Mouse (Mus musculus): Measurements from ENCODE around the gene Veph1.

- TF ChIP-seq CHD2 (IDR thresholded peaks at IDR 0.05; ENCODE audit: low read depth, low read length), result no peak
- no peak for TF ChIP-seq MAFK (IDR thresholded peaks at IDR 0.05; ENCODE audit: insufficient read depth, low read depth, low read length)
- no peak for TF ChIP-seq ZC3H11A (IDR thresholded peaks at IDR 0.05; ENCODE audit: borderline replicate concordance, low read depth, low read length)
Observed at GRCm38 (mm10) chr3:66314793-66315715, 18.4 kb upstream of the Veph1 start.
